In the genomic region with DNA sequence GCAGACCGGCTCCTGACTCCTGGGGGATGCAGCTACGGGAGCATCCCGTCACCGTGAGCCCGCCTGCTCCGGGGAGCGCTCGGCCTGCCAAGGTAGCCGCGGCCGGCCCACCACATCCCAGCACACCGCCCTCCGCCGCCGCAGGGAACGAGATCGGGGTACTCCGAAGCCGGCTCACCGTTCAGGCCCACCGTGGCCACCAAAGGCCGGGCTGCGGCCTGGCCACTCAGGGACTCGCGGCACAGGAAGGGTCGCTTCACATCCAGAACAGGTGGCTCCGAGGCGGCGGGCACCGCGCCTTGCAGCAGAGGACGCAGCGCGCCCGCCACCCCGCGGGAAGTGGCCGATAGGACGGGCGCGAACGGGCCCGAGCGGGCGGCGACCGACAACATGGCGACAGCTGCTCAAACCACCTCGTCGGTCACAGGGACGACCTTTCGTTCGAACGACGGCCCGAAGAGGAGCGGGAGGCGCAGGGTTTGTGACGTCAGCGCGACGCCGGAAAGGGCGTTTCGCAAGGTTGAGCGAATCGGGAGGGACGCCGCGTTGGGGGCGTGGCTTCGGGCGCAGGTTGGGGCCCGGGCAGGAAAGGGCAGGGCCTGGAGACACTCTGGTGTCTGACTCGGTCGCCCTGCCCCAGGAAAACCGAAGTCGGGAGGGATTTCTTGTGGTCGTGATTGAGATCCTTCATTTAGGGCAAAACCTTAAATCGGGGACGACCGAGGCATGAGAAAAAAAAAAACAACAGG, we compare ENCODE assay signal across 1 mouse cellular context.
A peak's percentile ranks its signal among the peaks of the same experiment; 100 is the strongest.
TF ChIP-seq lines count a peak whose summit lies in the region.

A gene (minus strand): TSS at position 507 of the 749 bp plus-strand sequence.

TF ChIP-seq in CH12.LX, 34 proteins besides CTCF, POLR2A, EP300 and RAD21 (continued from another document):
- peak; percentile 41; the same call in 1 of the 2 replicates for TF ChIP-seq IRF4 (IDR thresholded peaks at IDR 0.05; ENCODE audit: low read depth, low read length)
- TF ChIP-seq KAT2A (IDR thresholded peaks at IDR 0.05; ENCODE audit: insufficient replicate concordance, low read length) = peak; percentile 73; the same call in 1 of the 2 replicates
- TF ChIP-seq SIN3A (IDR thresholded peaks at IDR 0.05; ENCODE audit: low read length) = peak; percentile 77
- TF ChIP-seq RCOR1 (conservative IDR thresholded peaks at IDR 0.05; ENCODE audit: low read depth, low read length) = no peak
- 0 out of 2 replicates have a peak, but pooled peaks have one; percentile 40 for TF ChIP-seq UBTF (IDR thresholded peaks at IDR 0.05; ENCODE audit: low read depth, low read length)
- TF ChIP-seq TCF12 (IDR thresholded peaks at IDR 0.05; ENCODE audit: low read depth, low read length) = peak; percentile 87
- peak; percentile 29; the same call in 1 of the 2 replicates for TF ChIP-seq POLR2AphosphoS2 (IDR thresholded peaks at IDR 0.05; ENCODE audit: low read depth, low read length)
- TF ChIP-seq NRF1 (IDR thresholded peaks at IDR 0.05; ENCODE audit: low read depth, low read length) = peak; percentile 56
- TF ChIP-seq HCFC1 (IDR thresholded peaks at IDR 0.05; ENCODE audit: low read depth, low read length) = peak; percentile 92
